Mouse (Mus musculus) lung, adult 10 weeks (tissue): ENCODE measurements around the gene Gm3182. TPM values are rescaled to one million over a fixed set of nuclear protein-coding genes. Genes with fewer than 3 reads are reported as not detected.

Source experiments
- polyA plus RNA-seq: library from polyadenylated mRNA; stranded (reverse); fragments of 350-450 nt; fragmentation: Illumina TruSeq; extraction: RNeasy Lipid Tissue Mini Kit (QIAGEN cat#74804); gene quantifications from one replicate; pipeline ENCODE4 v1.2.3, GENCODE M21; 2014; ENCODE audit warnings: low read depth, low replicate concordance; ENCODE audit not compliant: insufficient read depth

The Gm3182 gene
- not detected for polyA plus RNA-seq

DNA sequence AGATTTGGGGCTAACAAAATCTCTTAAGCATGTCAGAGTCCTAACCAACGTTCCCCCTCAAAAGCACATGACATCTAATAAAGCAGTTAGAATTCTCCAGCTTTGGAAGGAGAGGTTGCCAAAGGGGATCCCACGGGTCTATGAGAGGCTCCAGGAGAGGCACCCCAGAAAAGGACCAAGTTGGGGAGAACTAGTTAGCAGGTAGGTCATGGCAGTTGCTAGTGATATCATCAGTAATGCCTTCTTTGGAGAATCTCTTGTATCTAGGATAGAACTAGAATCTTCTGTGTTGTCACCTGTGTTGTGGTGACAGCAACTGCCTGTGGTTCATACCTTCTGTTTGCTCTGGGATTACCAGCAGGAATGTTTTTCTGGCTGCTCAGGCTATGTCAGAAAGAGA, at the start of gene Gm3182:
TSS of gene Gm3182 (plus strand) at position 301 of the 400 bp plus-strand sequence.

Other genes starting within 250 kb of the Gm3182 start
- gene Gm3138, start 232.1 kb upstream of the Gm3182 start, polyA plus RNA-seq: not detected
- not detected for gene Gm3149, start 164.5 kb upstream of the Gm3182 start, polyA plus RNA-seq
- gene 2610042L04Rik, start 147.0 kb upstream of the Gm3182 start, polyA plus RNA-seq: not detected
- not detected for gene Gm3159, start 84.2 kb upstream of the Gm3182 start, polyA plus RNA-seq
- not detected for gene Gm3164, start 66.3 kb upstream of the Gm3182 start, polyA plus RNA-seq
- not detected for gene Gm3173, start 50.8 kb upstream of the Gm3182 start, polyA plus RNA-seq
- not detected for gene Gm3047, start 73.7 kb downstream of the Gm3182 start, polyA plus RNA-seq
- not detected for gene Gm8159, start 150.6 kb downstream of the Gm3182 start, polyA plus RNA-seq
- gene Gm3239, start 182.4 kb downstream of the Gm3182 start, polyA plus RNA-seq: not detected
- gene Gm7876, start 227.5 kb downstream of the Gm3182 start, polyA plus RNA-seq: not detected
- not detected for gene Gm3252, start 245.0 kb downstream of the Gm3182 start, polyA plus RNA-seq